Mouse (Mus musculus): ENCODE results near the gene Morf4l1.
"Not testable (repeated sequence)": the region's sequence is repeated elsewhere in the genome, so short reads cannot be mapped to it uniquely, and the experiment has no call there.

Morf4l1 gene

GRCm38 (mm10) chr9:90113651-90114566 lies 665 bp downstream of the Morf4l1 start:
- peak; percentile 86 for DNase-seq

GRCm38 (mm10) chr9:90113151-90113550 lies 1.4 kb downstream of the Morf4l1 start:
- DNase-seq = no peak

DNA sequence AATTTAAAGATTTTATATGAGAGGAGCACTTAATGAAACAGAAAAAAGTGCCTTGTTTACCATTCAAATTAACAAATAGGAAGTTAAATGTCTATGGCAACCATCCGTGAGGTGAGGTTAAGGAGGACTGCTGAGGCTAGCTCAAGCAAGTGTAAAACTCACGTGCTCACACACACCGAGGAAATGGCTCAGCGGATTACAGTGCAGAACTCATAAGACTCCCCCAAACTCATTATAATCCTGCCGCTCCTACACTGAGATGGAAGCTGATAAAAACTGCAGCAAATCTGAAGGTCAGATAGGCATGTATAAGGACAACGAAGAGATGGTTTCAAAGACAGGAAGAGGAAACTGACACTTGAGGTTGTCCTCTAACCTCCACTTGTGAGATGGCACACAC lies 5.2 kb downstream of the Morf4l1 start:
- DNase-seq = no peak

DNA sequence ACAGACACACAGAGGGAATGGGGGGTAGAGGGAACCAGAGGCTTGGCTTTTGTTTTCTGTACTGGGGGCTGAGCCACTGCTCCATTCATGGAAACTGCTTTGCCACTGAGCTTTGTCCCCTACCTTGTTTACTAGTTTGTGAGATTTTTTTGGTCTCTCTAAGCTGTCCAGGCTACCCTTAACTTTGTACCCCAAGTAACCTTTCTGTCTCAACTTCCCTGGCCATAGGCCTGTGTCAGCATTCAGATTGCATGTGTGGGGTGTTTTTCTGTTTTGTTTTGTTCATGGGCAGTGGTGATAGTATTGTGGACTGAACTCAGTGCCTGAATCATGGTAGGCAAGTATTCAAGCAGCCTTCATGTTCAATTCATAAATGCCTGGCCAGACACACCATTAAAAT lies 6.3 kb downstream of the Morf4l1 start:
- DNase-seq = no peak

DNA sequence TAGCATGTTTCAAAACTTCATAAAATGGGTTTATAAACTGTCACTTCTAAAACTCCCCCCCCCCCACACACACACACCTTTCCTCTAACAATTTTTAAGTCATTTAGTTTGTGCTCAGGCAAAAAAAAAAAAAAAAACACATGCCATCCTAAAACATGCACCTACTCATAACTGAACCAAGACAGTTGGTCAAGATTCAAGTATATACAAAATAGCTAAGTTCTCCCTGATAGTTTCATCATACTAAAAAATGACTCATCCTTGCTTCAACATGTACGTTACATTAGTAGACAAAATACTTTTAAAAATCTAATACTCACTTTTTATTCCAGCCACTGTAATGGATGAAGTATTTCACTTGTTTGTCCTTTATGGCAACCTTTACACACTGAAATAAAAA lies 7.7 kb downstream of the Morf4l1 start:
- no peak for DNase-seq

GRCm38 (mm10) chr9:90105462-90105861 lies 9.1 kb downstream of the Morf4l1 start:
- DNase-seq = no peak

DNA sequence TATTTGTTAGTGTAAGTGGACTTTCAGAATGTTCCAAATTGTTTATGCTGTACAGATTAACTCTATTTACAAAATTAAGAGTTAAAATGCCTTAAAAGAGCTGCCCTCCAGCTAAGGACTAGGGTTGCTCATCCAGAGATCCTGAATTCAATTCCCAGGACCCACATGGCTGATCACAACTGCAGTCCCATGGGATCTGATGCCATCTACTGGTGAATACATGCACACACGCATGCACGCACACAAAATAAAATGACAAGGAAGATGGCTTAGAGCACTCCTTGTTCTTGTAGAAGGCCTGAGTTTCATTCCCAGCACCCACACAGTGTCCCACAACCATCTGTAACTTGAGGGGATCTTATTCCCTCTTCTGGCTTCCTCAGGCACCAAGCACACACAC lies 13.8 kb downstream of the Morf4l1 start:
- no peak for DNase-seq

DNA sequence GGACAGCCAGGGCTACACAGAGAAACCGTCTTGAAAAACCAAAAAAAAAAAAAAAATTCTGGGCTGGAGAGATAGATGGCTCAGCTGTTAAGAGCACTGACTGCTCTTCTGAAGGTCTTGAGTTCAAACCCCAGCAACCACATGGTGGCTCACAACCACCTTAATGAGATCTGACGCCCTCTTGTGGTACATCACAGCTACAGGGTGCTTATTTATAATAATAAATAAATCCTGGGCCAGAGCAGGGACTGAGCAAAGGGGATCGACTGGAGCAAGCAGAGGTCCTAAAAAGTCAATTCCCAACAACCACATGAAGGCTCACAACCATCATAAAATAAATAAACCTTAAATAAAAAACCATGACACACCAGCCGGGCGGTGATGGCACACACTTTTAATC lies 15.6 kb downstream of the Morf4l1 start:
- DNase-seq = no peak

DNA sequence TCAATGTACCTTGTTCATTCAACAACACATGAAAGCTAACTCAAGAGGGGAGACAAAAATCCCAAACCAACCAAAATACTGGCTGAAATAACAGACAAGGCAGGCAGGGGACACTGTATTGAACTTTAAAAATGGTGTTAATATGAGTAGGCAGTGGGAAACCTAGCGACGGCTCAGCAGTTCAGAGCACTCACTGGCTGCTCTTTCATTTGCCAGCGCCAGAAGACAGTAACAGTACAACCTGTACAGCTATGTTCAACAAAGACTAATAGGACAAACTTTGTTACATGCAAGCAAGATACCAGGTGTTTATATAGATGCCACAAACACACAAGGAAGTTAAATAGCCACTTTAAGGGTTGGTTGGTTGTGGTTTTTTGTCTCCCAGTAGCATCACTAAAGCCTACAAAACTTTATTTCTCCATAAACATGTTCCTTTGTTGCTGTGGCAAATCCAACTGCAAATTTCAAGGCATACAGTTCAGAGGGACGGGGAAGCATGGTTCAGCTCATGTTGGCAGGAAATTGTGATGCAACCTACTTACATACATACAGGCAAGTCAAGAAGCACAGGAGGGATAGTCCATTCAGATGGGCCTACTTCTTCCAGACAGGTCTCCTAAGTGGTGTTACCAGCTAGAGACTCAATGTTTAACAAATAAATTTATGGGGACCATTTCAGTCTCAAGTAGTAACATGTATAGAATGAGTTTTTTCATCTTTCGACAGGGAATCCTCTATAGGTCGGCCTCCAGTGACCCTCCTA lies 25.1 kb downstream of the Morf4l1 start:
- no peak for DNase-seq

- no peak for DNase-seq
Measured at GRCm38 (mm10) chr9:90087906-90088485, 26.6 kb downstream of the Morf4l1 start.

- no peak for DNase-seq
Measured at GRCm38 (mm10) chr9:90084766-90085468, 29.7 kb downstream of the Morf4l1 start.

DNA sequence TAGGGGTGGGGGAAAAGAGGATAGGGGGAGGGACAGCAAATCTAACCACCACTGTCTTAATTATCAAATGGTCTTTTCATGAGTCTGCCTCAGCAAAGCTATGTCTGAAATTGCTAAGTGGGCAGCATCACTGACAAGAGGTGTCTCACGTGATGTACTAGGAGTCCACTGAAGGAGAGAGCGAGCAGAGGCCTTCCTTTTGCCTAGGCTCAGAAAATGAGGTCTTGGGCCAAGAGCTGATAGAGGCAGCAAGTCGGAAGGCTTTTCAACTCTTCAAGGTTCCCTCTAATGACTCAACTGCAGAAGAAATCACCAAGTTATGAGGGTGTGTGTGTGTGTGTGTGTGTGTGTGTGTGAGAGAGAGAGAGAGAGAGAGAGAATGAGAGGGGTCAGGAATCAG lies 30.4 kb downstream of the Morf4l1 start:
- no peak for DNase-seq

GRCm38 (mm10) chr9:90082992-90083391 lies 31.6 kb downstream of the Morf4l1 start:
- DNase-seq = no peak

DNA sequence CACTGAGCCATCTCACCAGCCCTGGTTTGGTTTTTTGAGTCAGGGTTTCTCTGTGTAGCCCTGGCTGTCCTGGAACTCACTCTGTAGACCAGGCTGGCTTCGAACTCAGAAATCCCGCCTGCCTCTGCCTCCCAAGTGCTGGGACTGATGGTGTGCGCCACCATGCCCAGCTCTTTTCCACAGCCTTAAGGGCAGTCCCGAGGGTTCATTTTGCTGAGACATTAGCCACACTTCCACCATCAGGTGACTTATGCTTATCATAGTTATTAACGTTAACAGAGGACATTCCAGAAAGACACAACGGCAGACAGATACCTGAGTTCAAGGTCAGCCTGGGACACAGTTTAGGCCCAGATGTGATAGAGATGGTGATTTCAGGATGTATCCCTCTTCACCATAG lies 32.6 kb downstream of the Morf4l1 start:
- not testable (repeated sequence) for DNase-seq

DNA sequence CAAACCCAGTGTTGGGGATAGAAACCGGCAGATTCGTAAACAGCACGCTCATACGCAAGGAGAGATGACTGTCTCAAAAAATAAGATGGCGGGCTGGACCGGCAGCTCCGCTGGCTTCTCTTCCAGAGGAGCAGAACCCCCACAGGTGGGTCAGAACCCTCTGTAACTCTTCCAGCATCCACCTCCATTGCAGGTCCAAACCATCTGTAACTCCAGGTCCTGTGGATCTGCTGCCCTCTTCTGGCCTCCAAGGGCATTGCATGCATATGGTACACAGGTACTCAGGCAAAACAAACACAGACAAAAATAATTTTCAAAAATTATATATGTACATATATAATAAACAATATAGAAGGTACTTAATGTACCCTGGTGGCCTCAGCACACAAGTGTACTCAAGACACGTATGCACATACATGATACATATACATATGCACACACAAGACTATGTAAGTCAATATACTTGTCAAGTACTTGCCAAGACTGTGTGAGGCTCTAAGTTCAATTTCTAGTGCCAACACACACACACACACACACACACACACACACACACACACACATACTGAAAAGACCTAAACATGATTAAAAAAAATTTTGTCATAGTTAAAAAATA lies 37.6 kb downstream of the Morf4l1 start:
- DNase-seq = peak; percentile 20

GRCm38 (mm10) chr9:90076131-90076530 lies 38.4 kb downstream of the Morf4l1 start:
- DNase-seq = no peak

DNA sequence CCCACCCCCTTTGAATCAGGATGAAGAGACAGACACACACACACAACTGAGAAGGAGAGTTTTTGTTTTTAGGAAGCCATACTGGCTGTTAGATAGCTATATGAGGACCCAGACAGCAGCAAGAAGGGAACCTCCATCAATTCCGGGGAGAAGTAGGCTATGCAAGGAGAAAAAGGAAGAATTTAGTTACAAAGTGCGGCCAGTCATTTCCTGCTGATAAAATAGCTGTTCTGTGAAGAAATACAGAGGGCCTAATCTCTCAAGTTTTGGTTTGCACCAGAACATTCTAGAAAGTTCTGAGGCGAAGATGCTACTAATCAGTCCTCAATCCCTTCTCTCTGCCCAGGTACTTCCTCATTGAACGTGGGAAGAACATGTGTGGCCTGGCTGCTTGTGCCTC lies 39.2 kb downstream of the Morf4l1 start:
- DNase-seq = no peak

GRCm38 (mm10) chr9:90070174-90070573 lies 44.4 kb downstream of the Morf4l1 start:
- DNase-seq = no peak

- no peak for DNase-seq
Measured at GRCm38 (mm10) chr9:90069485-90069884, 45.1 kb downstream of the Morf4l1 start.

GRCm38 (mm10) chr9:90068786-90069185 lies 45.8 kb downstream of the Morf4l1 start:
- no peak for DNase-seq

GRCm38 (mm10) chr9:90067341-90067740 lies 47.2 kb downstream of the Morf4l1 start:
- no peak for DNase-seq

DNA sequence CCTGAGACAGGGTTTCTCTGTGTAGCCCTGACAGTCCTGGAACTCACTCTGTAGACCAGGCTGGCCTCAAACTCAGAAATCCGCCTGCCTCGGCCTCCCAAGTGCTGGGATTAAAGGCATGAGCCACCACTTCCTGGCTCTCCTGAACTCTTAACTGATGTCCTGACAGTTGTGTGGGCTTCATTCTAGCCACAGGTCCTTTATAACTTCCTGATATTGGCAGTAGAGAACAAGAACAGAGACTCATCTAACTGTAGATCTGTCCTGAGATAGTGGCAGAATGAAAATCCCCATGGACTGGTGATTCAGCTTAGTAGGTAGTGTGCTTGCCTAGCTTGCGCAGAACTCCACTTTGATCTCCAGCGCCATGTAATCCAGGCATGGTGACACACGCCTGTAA lies 53.6 kb downstream of the Morf4l1 start:
- not testable (repeated sequence) for DNase-seq

GRCm38 (mm10) chr9:90060574-90060875 lies 54.0 kb downstream of the Morf4l1 start:
- DNase-seq = no peak

Measured in cerebellum, adult 11-12 months (tissue).